Comparison of ENCODE assay signal across 9 mouse cellular contexts in genomic region chr11:119391386-119392000, GRCm38 (mm10). TPM values are rescaled to one million over a fixed set of nuclear protein-coding genes. Genes with fewer than 3 reads are reported as not detected.
DNase-seq lines count a peak whose midpoint lies in the region; ATAC-seq and TF ChIP-seq lines count a peak whose summit lies in the region.
"Had no signal": no experiment of that assay in that cellular context is flagged by ENCODE, and none has a peak within 500 bp of the region (broad histone marks: within the 10 kb centered on the region; RNA-seq: fewer than 3 reads in every experiment).

No protein-coding gene starts in this region.

- TF ChIP-seq POLR2A in myocyte (IDR thresholded peaks at IDR 0.05; ENCODE audit: insufficient read length, low read depth): no peak

- H3K9me3 ChIP-seq in kidney, embryonic 15.5 days (replicated peaks): no peaks in the 10 kb centered on the region
- no peaks in the 10 kb centered on the region for H3K9me3 ChIP-seq in heart, embryonic 15.5 days (replicated peaks)
- H3K9me3 ChIP-seq: embryonic facial prominence, embryonic 12.5 days had no signal

- no peak overlapping the region; the same call in 1 of the 2 replicates for H3K27ac ChIP-seq in kidney, embryonic 15.5 days
- H3K27ac ChIP-seq in heart, embryonic 15.5 days: peak overlapping the region; percentile 99
- H3K27ac ChIP-seq: embryonic facial prominence, embryonic 12.5 days had no signal

- no peaks in the 10 kb centered on the region for H3K36me3 ChIP-seq in kidney, embryonic 15.5 days
- H3K36me3 ChIP-seq in heart, embryonic 15.5 days: peaks cover 6% of the 10 kb centered on the region; the same call in 1 of the 2 replicates
- no peaks in the 10 kb centered on the region for H3K36me3 ChIP-seq in myocyte (ENCODE audit: control insufficient read depth, insufficient read depth)
- H3K36me3 ChIP-seq: embryonic facial prominence, embryonic 12.5 days had no signal

- H3K27me3 ChIP-seq in kidney, embryonic 15.5 days: peaks cover 42% of the 10 kb centered on the region
- 0 out of 2 replicates have a peak, but pooled peaks cover 3% of the 10 kb centered on the region for H3K27me3 ChIP-seq in heart, embryonic 15.5 days
- H3K27me3 ChIP-seq in myocyte (ENCODE audit: control insufficient read depth, insufficient read depth, insufficient read length): no peaks in the 10 kb centered on the region

- H3K4me1 ChIP-seq in kidney, embryonic 15.5 days: peaks cover 53% of the 10 kb centered on the region
- peaks cover 54% of the 10 kb centered on the region for H3K4me1 ChIP-seq in heart, embryonic 15.5 days (replicated peaks)

- no peak for ATAC-seq in kidney, embryonic 15.5 days (replicated peaks; ENCODE audit: low FRiP score)
- ATAC-seq in heart, embryonic 15.5 days (replicated peaks; ENCODE audit: insufficient number of reproducible peaks, insufficient read depth, low FRiP score, low read depth): no peak

- no peak overlapping the region for H3ac ChIP-seq in myocyte (ENCODE audit: control insufficient read depth, insufficient read length)

- H3K9ac ChIP-seq in kidney, embryonic 15.5 days: no peak overlapping the region; the same call in 1 of the 2 replicates
- 0 out of 2 replicates have a peak overlapping the region, but pooled peaks have one; percentile 83 for H3K9ac ChIP-seq in heart, embryonic 15.5 days

- WGBS in kidney, embryonic 15.5 days: 44% methylated on average over 7 of the region's 7 CpGs
- 36% methylated on average over 7 of the region's 7 CpGs for WGBS in heart, embryonic 15.5 days

- H3K4me2 ChIP-seq in kidney, embryonic 15.5 days: peak overlapping the region; percentile 98
- H3K4me2 ChIP-seq in heart, embryonic 15.5 days: peak overlapping the region; percentile 95
- peak overlapping the region; percentile 85 for H3K4me2 ChIP-seq in myocyte (ENCODE audit: low read depth)

- H3K4me3 ChIP-seq in kidney, embryonic 15.5 days (replicated peaks): peak overlapping the region; percentile 70
- peak overlapping the region; percentile 83 for H3K4me3 ChIP-seq in heart, embryonic 15.5 days
- H3K4me3 ChIP-seq in myocyte: peak overlapping the region; percentile 91

- H3K79me2 ChIP-seq in myocyte (ENCODE audit: control insufficient read depth, insufficient read depth): peaks cover 3% of the 10 kb centered on the region

- no peak for DNase-seq in kidney, postnatal 4 days
- DNase-seq in MEL-GATA-1-ER (ENCODE audit: extremely low read depth, low read depth) (peak; percentile 66), MN1 (ENCODE audit: low spot score) (no peak)
- DNase-seq in layer of hippocampus, adult 9-10 months (ENCODE audit: low spot score): no peak
- no peak for DNase-seq in layer of hippocampus, postnatal 25 days (ENCODE audit: extremely low spot score in 1 of 2, low spot score in 1 of 2)

TF ChIP-seq in myocyte, 11 proteins besides CTCF, POLR2A, EP300 and RAD21:
- TF ChIP-seq E2F4 (IDR thresholded peaks at IDR 0.05; ENCODE audit: insufficient read depth) (no peak), REST (IDR thresholded peaks at IDR 0.05; ENCODE audit: insufficient read depth, insufficient read length) (no peak), POLR2AphosphoS2 (IDR thresholded peaks at IDR 0.05; ENCODE audit: insufficient read length, low read depth) (no peak), TCF12 (IDR thresholded peaks at IDR 0.05; ENCODE audit: insufficient read depth, poor library complexity, severe bottlenecking) (no peak), MYOD1 (IDR thresholded peaks at IDR 0.05; ENCODE audit: control insufficient read depth in 1 of 3, insufficient read length in 2 of 3, low read depth in 2 of 3) (no peak), CEBPB (IDR thresholded peaks at IDR 0.05; ENCODE audit: insufficient read depth, poor library complexity, severe bottlenecking) (no peak), USF1 (IDR thresholded peaks at IDR 0.05; ENCODE audit: low read depth) (no peak), TCF3 (IDR thresholded peaks at IDR 0.05; ENCODE audit: insufficient read length, low read depth) (no peak)

RNA-seq across cellular contexts. Expression of gene Rnf213, which starts 1.4 kb away (rescaled TPM):
- polyA plus RNA-seq in kidney, embryonic 15.5 days (2015; fragmentation: Nextera tagmentation; extraction: Ambion mirVana): 5.3 and 5.8 TPM in 2 replicates
- 4.6 and 6.4 TPM in 2 replicates for polyA plus RNA-seq in heart, embryonic 15.5 days (2015; fragmentation: Nextera tagmentation; extraction: Ambion mirVana)
- polyA plus RNA-seq in myocyte (2012; fragmentation: generic; extraction: Trizol): 16.7 TPM
- 1 to 10 TPM; 3.6 to 4.3 TPM for total RNA-seq in layer of hippocampus, postnatal 25 days (2021)

RNA-seq across cellular contexts. Expression of gene Slc26a11, which starts 36.1 kb away (rescaled TPM):
- polyA plus RNA-seq in kidney, embryonic 15.5 days (2015; fragmentation: Nextera tagmentation; extraction: Ambion mirVana): 8.7 and 10.8 TPM in 2 replicates
- 9.0 and 10.4 TPM in 2 replicates for polyA plus RNA-seq in heart, embryonic 15.5 days (2015; fragmentation: Nextera tagmentation; extraction: Ambion mirVana)
- polyA plus RNA-seq in myocyte (2012; fragmentation: generic; extraction: Trizol): 1.5 TPM
- total RNA-seq in layer of hippocampus, postnatal 25 days (2021): 1 to 10 TPM; 5.3 to 6.4 TPM

RNA-seq across cellular contexts. Expression of gene Sgsh, which starts 36.2 kb away (rescaled TPM):
- 6.6 and 8.9 TPM in 2 replicates for polyA plus RNA-seq in kidney, embryonic 15.5 days (2015; fragmentation: Nextera tagmentation; extraction: Ambion mirVana)
- 5.4 and 7.1 TPM in 2 replicates for polyA plus RNA-seq in heart, embryonic 15.5 days (2015; fragmentation: Nextera tagmentation; extraction: Ambion mirVana)
- 4.2 TPM for polyA plus RNA-seq in myocyte (2012; fragmentation: generic; extraction: Trizol)
- total RNA-seq in layer of hippocampus, postnatal 25 days (2021): 1 to 10 TPM; 5.0 to 5.1 TPM
